Mouse (Mus musculus) embryo, embryonic 11 days (tissue): ENCODE results near the gene Ckap2l.

ENCODE experiments used
- DNase-seq: peaks from one replicate; pipeline ENCODE4 v3.0.0-alpha.2; 2015

Gene Ckap2l

GRCm38 (mm10) chr2:129296671-129297588, at the start of gene Ckap2l:
Gene Ckap2l (minus strand): TSS chr2:129297212.
- DNase-seq, result peak; percentile 99

DNA sequence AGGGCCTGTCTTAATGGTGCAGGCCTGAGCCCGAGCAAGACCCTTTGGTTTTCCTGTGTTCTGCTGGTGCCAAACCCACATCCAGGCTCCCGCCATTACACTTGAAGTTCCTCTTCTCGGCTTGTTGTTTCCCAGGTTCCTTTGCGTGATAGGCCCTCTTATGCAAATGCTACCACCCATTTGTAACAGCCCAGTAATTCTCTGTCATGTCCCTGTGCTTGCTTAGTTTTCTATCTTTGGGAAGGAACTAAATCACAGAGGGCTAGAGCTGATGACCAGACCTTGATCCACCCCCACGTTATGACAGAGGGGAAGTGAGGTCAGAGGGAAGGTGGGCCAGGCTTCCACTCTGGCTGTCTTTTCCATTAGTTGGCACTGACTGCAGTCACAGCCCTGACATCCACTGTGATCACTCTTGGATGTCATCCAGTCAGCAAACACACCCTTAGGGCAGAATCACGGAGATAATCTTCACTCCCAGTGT, 41.2 kb upstream of the Ckap2l start:
- DNase-seq, result no peak

GRCm38 (mm10) chr2:129333471-129333870, 36.5 kb upstream of the Ckap2l start:
- no peak for DNase-seq

- no peak for DNase-seq
Measured at GRCm38 (mm10) chr2:129330540-129330939, 33.5 kb upstream of the Ckap2l start.

DNA sequence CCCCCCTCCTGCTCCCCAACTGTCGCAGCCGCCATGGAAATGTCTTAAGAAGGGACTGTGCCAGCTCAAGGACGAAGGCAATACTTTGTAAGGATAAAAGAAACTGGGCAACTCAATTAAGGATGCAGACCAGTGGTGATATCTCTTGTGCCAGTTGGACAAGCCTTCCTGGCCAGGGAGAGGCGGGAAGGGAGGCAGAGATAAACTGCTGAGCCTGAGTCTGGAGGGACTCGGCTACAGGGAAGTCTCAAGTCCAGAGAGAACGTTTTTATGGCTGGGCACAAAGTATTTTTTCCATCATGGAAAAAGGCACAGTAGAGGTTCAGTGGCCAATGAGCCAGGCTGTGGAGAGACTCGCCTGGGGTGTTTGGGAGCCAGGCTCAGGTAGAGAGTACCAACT, 33.0 kb upstream of the Ckap2l start:
- no peak for DNase-seq

GRCm38 (mm10) chr2:129328238-129328637, 31.2 kb upstream of the Ckap2l start:
- no peak for DNase-seq

- DNase-seq, result no peak
Measured at GRCm38 (mm10) chr2:129324216-129324615, 27.2 kb upstream of the Ckap2l start.

GRCm38 (mm10) chr2:129322117-129322635, 25.2 kb upstream of the Ckap2l start:
- no peak for DNase-seq

GRCm38 (mm10) chr2:129320033-129320605, 23.1 kb upstream of the Ckap2l start:
- no peak for DNase-seq

DNA sequence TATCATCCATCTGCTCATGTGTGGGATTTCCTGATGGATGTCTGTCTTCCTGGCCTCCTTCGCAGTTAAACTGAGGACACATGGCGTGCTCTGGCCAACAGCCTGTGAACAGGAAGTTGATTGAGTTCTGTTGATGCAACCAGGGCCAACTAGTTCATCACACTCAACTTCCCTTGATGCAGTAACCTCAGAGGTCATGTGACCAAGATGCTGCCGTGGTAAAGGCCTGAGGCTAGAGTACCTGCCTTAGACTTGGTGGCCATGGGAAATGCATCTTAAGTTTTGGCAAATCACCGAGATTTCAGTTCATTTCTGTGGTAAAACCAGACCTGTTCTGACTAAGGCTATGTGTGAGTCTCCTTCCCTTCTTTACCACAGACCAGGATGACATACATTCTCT, 18.8 kb upstream of the Ckap2l start:
- DNase-seq, result no peak

DNA sequence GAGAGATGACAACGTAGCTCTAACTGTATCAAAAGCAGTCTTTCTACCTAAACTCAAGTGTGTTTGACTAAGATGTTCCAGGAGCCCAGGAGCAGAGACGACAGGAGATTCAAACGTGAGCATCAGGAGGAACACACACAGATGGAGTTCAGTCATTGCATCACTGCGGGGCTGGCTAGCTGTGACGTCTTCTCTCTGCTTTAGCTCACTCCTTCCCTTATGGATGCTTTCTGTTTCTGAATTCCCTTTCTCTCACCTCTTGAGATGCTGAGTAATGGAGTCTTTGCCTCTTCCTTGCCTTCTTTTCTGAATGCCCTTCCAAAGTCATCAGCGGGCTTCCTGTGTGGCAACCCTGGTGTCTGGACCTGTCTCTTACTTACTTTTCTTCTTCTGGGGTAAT, 17.9 kb upstream of the Ckap2l start:
- no peak for DNase-seq

GRCm38 (mm10) chr2:129313934-129314333, 16.9 kb upstream of the Ckap2l start:
- DNase-seq, result no peak

- DNase-seq, result no peak
Measured at GRCm38 (mm10) chr2:129309836-129310235, 12.8 kb upstream of the Ckap2l start, which contains the start of gene Il1a. Gene Il1a (minus strand): TSS chr2:129309972.

DNA sequence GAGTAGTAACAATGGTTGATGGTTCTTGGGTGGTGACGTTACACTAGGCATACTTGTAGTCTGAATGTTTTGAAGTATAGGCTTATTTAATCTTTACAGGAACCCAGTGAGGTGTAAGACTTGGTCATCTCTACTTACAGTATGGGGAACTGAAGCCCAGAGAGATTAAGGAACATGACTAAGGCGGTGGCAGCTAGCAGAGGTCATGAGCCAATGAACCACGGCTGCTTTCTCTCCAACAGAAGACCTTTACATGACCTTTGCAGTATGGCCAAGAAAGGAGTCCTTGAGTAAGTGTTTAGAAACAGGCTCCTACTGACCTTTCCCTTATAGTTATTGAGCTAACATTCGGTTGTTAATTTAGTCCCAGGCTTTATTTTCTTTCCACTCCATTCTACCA, 9.0 kb upstream of the Ckap2l start:
- no peak for DNase-seq

DNA sequence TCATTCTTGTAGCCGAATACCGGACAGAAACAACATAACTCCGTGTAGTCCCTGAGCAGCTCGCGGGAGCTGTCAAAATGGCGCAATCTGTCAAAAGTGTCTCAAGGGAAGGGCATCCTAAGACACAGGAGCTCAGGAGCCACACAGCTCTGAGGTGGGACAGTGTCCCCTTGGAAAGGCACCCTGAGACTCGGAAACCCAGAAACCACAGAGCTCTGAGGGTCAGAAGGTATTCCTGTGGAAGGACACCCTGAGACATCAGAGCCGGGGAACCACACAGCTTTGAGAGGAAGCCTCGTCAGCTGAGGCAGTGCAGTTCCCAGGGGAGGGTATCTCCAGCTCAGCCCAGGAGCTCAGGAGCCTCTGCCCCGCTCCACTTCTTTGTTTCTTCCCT, 574 bp upstream of the Ckap2l start:
- peak; percentile 64 for DNase-seq

DNA sequence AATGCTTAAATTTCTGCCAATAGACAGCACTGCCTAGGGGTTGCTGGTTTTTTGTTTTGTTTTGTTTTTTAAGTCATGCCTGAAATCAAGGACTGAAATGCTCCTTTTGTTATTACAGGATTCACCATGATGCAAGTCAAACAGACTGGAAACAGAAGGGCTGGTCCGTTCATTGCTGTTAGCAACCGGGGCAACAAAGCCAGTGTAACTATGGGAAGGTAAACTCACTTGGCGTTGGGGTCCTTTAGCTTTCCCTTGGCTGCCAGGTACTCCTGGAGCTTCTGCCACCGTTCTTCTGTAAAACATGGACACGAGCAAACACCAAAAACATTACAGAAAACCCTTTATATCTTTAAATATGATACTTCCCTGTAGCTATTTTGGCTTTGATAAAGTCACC, 926 bp downstream of the Ckap2l start:
- peak; percentile 4 for DNase-seq

- no peak for DNase-seq
Measured at GRCm38 (mm10) chr2:129295075-129295474, 1.9 kb downstream of the Ckap2l start.

GRCm38 (mm10) chr2:129273823-129274222, 23.2 kb downstream of the Ckap2l start:
- DNase-seq, result no peak

DNA sequence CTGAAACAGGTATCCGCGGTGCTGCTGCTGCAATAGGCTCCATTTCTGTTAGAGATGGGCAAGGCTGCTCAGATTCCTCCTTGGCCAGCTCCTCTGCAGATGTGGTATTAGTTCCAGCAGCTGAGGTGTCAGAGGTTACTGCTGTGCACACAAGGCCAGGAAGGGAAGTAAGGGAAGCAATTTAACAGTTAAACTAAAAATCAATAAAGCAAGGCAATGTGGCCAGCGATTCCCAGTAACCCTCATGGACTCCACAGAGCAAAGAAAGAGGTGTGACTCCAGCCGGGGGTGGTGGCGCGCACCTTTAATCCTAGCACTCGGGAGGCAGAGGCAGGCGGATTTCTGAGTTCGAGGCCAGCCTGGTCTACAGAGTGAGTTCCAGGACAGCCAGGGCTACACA, 26.4 kb downstream of the Ckap2l start:
- DNase-seq, result no peak

- DNase-seq, result no peak
Measured at GRCm38 (mm10) chr2:129269986-129270385, 27.0 kb downstream of the Ckap2l start.

DNA sequence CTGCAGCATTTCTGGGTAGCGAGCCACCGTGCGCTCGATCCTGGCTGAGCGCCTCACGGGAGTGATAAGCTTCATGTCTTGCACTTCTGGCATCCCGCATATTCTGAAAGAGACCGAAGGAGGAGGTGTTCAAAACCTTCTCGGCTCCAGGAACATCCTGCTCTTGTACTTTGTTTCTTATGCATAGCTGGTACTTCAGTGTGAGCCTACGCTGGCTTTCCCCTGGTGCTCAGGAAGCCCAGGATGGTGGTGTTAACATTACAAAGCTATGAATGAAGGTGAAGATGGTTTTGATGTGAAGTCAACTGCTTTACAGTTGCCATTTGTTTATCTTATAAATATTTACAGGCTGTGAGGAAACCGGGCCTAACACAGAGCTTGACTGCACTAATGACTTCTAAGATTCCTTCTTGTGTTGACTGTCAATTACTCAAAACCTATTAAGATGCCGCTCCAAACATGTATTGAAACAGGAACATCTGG, 27.8 kb downstream of the Ckap2l start:
- no peak for DNase-seq

GRCm38 (mm10) chr2:129267738-129268137, 29.3 kb downstream of the Ckap2l start:
- no peak for DNase-seq

GRCm38 (mm10) chr2:129265316-129265715, 31.7 kb downstream of the Ckap2l start:
- DNase-seq, result no peak

- no peak for DNase-seq
Measured at GRCm38 (mm10) chr2:129263073-129263472, 33.9 kb downstream of the Ckap2l start.
